Mouse (Mus musculus) heart, embryonic 10.5 days (tissue): ENCODE measurements around the gene Cdh22. TPM values are rescaled to one million over a fixed set of nuclear protein-coding genes. Genes with fewer than 3 reads are reported as not detected.

Experiments
- DNase-seq: peaks from one replicate; pipeline ENCODE4 v3.0.0-alpha.2; 2017; ENCODE audit warnings: low spot score
- H3K27ac ChIP-seq: fragments of 300-500 bp; sonication (generic); 2 replicates; pipeline ENCODE4 v1.5.1; 2016; ENCODE audit warnings: mild to moderate bottlenecking
- H3K27me3 ChIP-seq: fragments of 300-500 bp; sonication (generic); 2 replicates; pipeline ENCODE4 v1.6.1; 2016; ENCODE audit warnings: mild to moderate bottlenecking; ENCODE audit not compliant: poor library complexity, insufficient read depth, severe bottlenecking
- H3K36me3 ChIP-seq: fragments of 300-500 bp; sonication (generic); 2 replicates; pipeline ENCODE4 v1.6.1; 2016; ENCODE audit warnings: mild to moderate bottlenecking, moderate library complexity
- H3K4me1 ChIP-seq: fragments of 300-500 bp; sonication (generic); 2 replicates; pipeline ENCODE4 v1.6.1; 2016; ENCODE audit warnings: mild to moderate bottlenecking
- H3K4me3 ChIP-seq: fragments of 300-500 bp; sonication (generic); 2 replicates; pipeline ENCODE4 v1.5.1; 2016; ENCODE audit warnings: mild to moderate bottlenecking, moderate library complexity
- H3K9me3 ChIP-seq: fragments of 300-500 bp; sonication (generic); 2 replicates; pipeline ENCODE4 v1.6.1; 2016; ENCODE audit warnings: mild to moderate bottlenecking, moderate library complexity
- WGBS: fragments of 180-500 bp; shearing (Covaris S2); methylation state at CpG from one replicate; pipeline ENCODE4 v1.1.7; 2016; 5-methylcytosine and 5-hydroxymethylcytosine counted together
- polyA plus RNA-seq: library from polyadenylated mRNA; unstranded; fragments of >200 nt; fragmentation: Nextera tagmentation; extraction: Ambion mirVana; gene quantifications from 2 replicates; pipeline ENCODE4 v1.2.1, GENCODE M21; 2016

The Cdh22 gene
- polyA plus RNA-seq, 1 experiment from 2014 or later = 0.04 TPM

- Histone ChIP-seq H3K4me3 (no peak overlapping the region), H3K9me3 (no peaks in the 10 kb centered on the region), H3K27ac (no peak overlapping the region), H3K36me3 (no peaks in the 10 kb centered on the region), H3K4me1 (peaks cover 25% of the 10 kb centered on the region), H3K27me3 (peaks cover 100% of the 10 kb centered on the region)
- 1% methylated on average over 13 of the region's 13 CpGs for WGBS
- no peak for DNase-seq
These were observed 7.9 kb upstream of the Cdh22 start for GRCm38 (mm10) chr2:165242575-165242974.

GRCm38 (mm10) chr2:165241786-165242185 is 7.1 kb upstream of the Cdh22 start:
- H3K4me3 ChIP-seq = no peak overlapping the region
- no peaks in the 10 kb centered on the region for H3K36me3 ChIP-seq
- H3K9me3 ChIP-seq = no peaks in the 10 kb centered on the region
- peaks cover 100% of the 10 kb centered on the region for H3K27me3 ChIP-seq
- DNase-seq = no peak
- peaks cover 25% of the 10 kb centered on the region for H3K4me1 ChIP-seq
- WGBS = 49% methylated on average over 7 of the region's 7 CpGs
- H3K27ac ChIP-seq = no peak overlapping the region

DNA sequence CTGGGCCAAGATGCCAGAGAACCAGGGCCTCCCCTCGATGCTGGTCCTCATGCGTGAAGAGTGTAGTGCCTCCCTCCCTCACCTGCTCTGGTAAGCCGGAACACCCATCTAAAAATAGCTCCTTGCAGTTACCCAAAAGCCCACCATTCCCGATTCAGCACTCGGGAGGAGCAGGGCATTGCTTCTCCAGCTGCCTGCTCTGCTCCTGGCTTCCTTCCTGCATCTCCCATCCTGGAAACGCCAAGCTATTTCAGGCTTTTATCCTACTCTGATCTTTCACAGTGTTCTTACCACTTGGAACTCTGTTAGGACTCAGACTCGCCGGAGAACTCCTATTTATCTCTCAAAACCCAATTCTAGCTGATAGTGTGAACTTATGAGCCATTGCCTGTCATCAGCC is 5.7 kb upstream of the Cdh22 start:
- no peak for DNase-seq
- no peak overlapping the region for H3K27ac ChIP-seq
- no peak overlapping the region for H3K4me3 ChIP-seq
- H3K9me3 ChIP-seq = no peaks in the 10 kb centered on the region
- no peaks in the 10 kb centered on the region for H3K36me3 ChIP-seq
- WGBS = 19% methylated on average over 8 of the region's 8 CpGs
- peaks cover 100% of the 10 kb centered on the region for H3K27me3 ChIP-seq
- peaks cover 25% of the 10 kb centered on the region for H3K4me1 ChIP-seq

DNA sequence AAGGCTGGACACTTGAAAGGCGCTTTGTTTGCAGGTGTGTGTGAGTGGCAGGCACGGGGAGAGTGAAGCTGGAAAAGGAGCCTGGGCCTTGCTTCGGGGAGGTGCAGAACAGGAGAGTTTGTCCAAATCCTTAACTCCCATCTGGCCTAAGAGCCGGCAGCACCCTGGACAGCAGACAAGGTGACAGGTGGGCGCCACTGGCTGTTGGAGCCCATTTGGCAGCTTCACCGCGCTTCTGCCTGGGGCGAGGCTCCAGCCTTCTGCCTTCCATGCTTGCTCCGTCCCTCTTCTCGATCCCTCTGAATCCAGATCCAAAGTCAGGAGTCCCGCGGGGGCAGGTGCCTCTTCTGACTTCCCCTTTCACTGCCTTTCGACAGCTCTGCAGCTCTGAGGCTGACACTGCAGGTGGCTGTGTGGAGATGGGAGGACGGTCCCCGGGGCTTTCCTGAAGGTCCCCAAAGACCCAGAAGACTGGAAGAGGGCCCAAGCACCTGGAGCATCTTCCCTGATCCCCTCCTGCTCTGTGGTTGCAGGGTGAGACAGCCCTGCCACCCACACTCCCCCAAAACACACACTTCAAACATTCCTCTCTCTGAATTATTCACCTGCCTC is 5.0 kb upstream of the Cdh22 start:
- Histone ChIP-seq H3K36me3 (no peaks in the 10 kb centered on the region), H3K27me3 (peaks cover 100% of the 10 kb centered on the region), H3K4me3 (no peak overlapping the region), H3K9me3 (no peaks in the 10 kb centered on the region), H3K4me1 (peaks cover 32% of the 10 kb centered on the region), H3K27ac (no peak overlapping the region)
- no peak for DNase-seq
- 9% methylated on average over 15 of the region's 15 CpGs for WGBS

DNA sequence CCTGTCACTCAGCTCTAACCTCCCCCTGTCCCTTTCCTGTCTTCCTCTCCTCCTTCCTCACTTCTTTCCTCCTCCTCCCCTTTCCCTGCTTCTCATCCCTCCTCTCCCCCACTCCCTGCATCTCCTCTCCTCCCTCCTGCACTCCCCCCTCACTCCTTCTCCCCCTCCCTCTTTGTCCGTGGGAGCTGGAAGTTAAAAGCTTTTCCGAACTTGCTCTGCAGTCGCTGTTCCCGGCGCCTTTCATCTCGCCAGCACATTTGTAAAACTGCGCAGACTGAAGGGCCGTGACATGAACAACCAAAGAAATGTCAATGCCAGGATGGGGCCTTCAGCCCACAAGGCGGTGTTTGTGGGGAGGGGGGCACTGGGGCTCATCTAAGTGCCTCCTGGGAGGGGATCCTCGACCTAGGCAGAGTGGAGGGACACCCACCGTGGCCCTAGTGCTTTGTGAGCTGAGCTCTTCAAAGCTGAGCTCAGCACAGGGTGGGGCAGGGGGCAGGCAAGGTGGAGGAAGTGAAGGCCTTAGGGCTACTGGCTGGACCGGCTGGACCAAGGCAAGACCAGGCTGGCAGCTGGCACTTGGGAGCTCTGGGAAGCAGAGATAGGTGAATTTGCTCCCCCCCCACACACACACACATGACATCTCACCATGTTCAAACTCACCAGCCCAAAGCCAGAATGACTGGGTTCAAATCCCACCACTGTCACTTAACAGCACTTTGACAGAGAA is 3.9 kb upstream of the Cdh22 start:
- Histone ChIP-seq H3K9me3 (no peaks in the 10 kb centered on the region), H3K4me1 (peaks cover 43% of the 10 kb centered on the region), H3K27me3 (peaks cover 100% of the 10 kb centered on the region), H3K27ac (no peak overlapping the region), H3K36me3 (no peaks in the 10 kb centered on the region), H3K4me3 (no peak overlapping the region)
- DNase-seq = no peak
- 13% methylated on average over 12 of the region's 12 CpGs for WGBS

GRCm38 (mm10) chr2:165234291-165234612 is 401 bp downstream of the Cdh22 start:
- H3K27ac ChIP-seq = peak overlapping the region; percentile 70
- no peaks in the 10 kb centered on the region for H3K9me3 ChIP-seq
- no peak for DNase-seq
- WGBS = 0% methylated on average over 36 of the region's 41 CpGs
- H3K4me1 ChIP-seq = peaks cover 31% of the 10 kb centered on the region
- H3K27me3 ChIP-seq = peaks cover 100% of the 10 kb centered on the region
- no peaks in the 10 kb centered on the region for H3K36me3 ChIP-seq
- H3K4me3 ChIP-seq = peak overlapping the region; percentile 71

DNA sequence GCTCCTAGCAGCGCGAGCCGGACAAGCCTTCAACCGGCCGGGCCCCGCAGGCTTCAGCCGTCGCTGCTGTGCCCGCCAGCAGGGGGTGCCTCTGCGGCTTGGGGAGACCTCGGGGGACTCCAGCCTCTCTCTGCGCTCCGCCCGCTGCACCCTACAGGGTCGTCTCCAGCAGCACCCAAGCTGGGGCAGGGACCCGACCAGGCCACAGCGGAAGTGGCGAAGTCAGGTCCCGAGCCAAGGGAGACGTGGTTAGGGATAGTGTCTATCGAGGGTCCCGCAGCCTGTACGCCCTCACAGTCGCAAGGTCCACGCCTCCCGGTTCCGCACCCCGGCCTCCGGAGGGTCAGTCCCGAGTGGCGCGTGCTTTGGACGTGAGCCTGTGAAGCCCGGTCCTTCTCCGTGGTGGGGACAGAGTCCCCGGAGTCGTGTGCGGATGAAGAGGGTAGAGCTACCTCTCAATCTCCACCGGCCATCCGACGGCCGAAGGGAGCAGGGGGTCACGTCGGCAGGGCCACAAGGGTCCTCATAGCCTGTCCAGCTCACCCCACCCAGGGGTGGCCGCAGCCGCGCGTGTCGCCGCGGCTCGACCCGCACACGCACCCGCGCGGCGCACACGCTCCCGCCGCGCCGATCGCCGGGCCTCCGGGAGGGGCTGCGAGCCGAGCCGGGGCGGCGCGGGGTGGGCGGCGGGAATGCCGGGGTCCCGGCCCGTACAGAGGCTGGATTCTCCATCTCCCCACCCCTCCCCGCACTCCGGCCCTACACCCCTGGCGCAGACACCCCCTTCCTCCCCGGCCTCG is 962 bp downstream of the Cdh22 start:
- WGBS = 1% methylated on average over 80 of the region's 82 CpGs
- Histone ChIP-seq H3K27me3 (peaks cover 100% of the 10 kb centered on the region), H3K9me3 (no peaks in the 10 kb centered on the region), H3K4me1 (peaks cover 28% of the 10 kb centered on the region), H3K36me3 (no peaks in the 10 kb centered on the region), H3K4me3 (peak overlapping the region; percentile 71), H3K27ac (peak overlapping the region; percentile 70)
- peak; percentile 79 for DNase-seq

GRCm38 (mm10) chr2:165229050-165229449 is 5.6 kb downstream of the Cdh22 start:
- Histone ChIP-seq H3K36me3 (no peaks in the 10 kb centered on the region), H3K27me3 (peaks cover 100% of the 10 kb centered on the region), H3K4me1 (peaks cover 9% of the 10 kb centered on the region), H3K9me3 (no peaks in the 10 kb centered on the region), H3K27ac (no peak overlapping the region), H3K4me3 (no peak overlapping the region)
- 85% methylated on average over 11 of the region's 11 CpGs for WGBS
- DNase-seq = no peak

DNA sequence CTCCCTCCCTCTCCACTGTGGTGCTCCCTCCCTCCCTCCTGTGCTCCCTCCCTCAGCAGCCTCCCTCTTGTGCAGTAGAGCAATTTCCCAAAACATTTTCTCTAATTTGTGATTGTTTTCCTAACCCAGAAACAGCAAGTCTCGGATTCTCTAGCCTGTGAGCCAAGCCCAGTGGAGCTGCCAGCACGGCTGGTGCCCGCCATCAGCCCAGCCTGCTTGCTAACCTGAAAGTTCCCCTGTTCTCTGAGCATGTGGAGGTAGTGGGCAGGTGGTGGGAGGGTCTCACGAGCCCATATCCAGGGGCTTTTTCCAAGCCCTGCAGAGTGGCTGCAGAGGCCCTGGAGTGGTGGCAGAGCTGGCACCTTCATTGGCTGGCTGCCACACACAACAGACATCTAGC is 10.8 kb downstream of the Cdh22 start:
- no peaks in the 10 kb centered on the region for H3K36me3 ChIP-seq
- H3K27ac ChIP-seq = no peak overlapping the region
- H3K9me3 ChIP-seq = no peaks in the 10 kb centered on the region
- H3K4me3 ChIP-seq = no peak overlapping the region
- H3K27me3 ChIP-seq = peaks cover 100% of the 10 kb centered on the region
- DNase-seq = no peak
- WGBS = 61% methylated on average over 4 of the region's 4 CpGs
- H3K4me1 ChIP-seq = peaks cover 9% of the 10 kb centered on the region; the same call in 1 of the 2 replicates

DNA sequence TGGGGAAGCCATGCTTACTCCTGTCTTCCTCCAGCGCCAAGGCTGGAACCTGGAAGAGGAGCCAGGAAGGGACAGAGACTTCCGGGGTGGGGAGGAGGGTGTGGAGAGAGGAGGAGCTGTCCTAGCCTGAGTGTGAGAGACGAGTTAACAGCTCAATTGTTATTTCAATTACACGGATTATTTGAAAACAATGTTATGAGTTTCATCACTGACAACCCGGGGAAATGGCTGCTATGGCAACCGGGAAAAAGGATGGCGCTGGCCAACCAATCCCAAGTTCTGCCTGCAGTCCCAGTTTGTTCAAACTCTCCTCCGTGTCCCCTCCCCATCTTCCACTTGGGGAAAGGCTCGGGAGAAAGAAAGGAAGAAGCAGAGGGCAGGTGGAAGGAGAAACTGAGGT is 12.7 kb downstream of the Cdh22 start:
- H3K9me3 ChIP-seq = no peaks in the 10 kb centered on the region
- WGBS = 10% methylated on average over 9 of the region's 9 CpGs
- H3K27me3 ChIP-seq = peaks cover 99% of the 10 kb centered on the region
- H3K4me1 ChIP-seq = peaks cover 16% of the 10 kb centered on the region; the same call in 1 of the 2 replicates
- no peak overlapping the region for H3K27ac ChIP-seq
- no peak overlapping the region for H3K4me3 ChIP-seq
- DNase-seq = no peak
- no peaks in the 10 kb centered on the region for H3K36me3 ChIP-seq

DNA sequence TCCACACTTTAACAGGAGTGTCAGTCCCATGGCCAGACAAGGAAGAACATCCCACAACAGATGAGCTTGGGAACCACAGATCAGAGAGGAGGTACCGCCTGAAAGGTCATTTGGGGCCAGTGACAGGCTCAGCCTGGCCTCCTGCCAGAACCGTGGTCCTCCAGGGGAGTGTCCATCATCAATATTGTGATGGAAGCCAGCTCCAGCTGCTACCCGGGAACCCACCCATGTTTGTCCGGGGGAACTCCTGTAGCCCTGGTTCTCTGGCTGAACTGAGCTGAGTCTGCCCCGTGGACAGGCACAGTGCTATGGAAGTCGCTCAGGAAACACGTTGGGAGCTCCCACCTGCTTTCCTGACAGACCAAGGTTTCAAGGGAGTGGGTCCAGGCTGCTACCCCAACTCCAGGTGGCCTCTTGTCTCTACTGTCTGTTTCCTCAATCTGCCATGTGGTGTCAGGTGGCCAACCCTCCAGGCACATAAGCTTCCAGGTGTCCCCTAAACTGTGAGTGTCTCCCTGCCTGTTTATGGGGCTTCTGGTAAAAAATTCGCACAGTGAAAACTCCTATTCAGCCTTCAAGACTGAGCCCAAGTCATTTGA is 14.2 kb downstream of the Cdh22 start:
- no peaks in the 10 kb centered on the region for H3K9me3 ChIP-seq
- H3K27me3 ChIP-seq = peaks cover 99% of the 10 kb centered on the region
- no peaks in the 10 kb centered on the region for H3K36me3 ChIP-seq
- H3K4me3 ChIP-seq = no peak overlapping the region
- peaks cover 24% of the 10 kb centered on the region for H3K4me1 ChIP-seq
- no peak overlapping the region for H3K27ac ChIP-seq
- DNase-seq = no peak
- WGBS = 62% methylated on average over 8 of the region's 8 CpGs

- Histone ChIP-seq H3K4me3 (no peak overlapping the region), H3K27ac (no peak overlapping the region), H3K36me3 (no peaks in the 10 kb centered on the region), H3K27me3 (peaks cover 99% of the 10 kb centered on the region), H3K9me3 (no peaks in the 10 kb centered on the region), H3K4me1 (peaks cover 31% of the 10 kb centered on the region)
- 83% methylated on average over 8 of the region's 8 CpGs for WGBS
- no peak for DNase-seq
These were observed 15.7 kb downstream of the Cdh22 start for GRCm38 (mm10) chr2:165218954-165219353.
